Mouse (Mus musculus) layer of hippocampus, adult 8-10 months (tissue): ENCODE measurements around the gene Sec16a. TPM values are rescaled to one million over a fixed set of nuclear protein-coding genes. Genes with fewer than 3 reads are reported as not detected.

ENCODE experiments used
- DNase-seq, 2 experiments: peaks; one replicate each; pipeline ENCODE4 v3.0.0; 2022; ENCODE audit warnings: low spot score in 2 of 2
- total RNA-seq, 4 experiments: library from RNA; stranded (reverse); gene quantifications; 2 replicates each; pipeline ENCODE4 v1.2.4; 2022

Sec16a gene
- total RNA-seq = 10 to 100 TPM; 48.2 to 56.5 (median 54.5) TPM

GRCm38 (mm10) chr2:26444946-26445665 is at the start of gene Sec16a:
Gene Sec16a (minus strand): TSS chr2:26445216.
- DNase-seq = peak; percentile 99 to 100

DNA sequence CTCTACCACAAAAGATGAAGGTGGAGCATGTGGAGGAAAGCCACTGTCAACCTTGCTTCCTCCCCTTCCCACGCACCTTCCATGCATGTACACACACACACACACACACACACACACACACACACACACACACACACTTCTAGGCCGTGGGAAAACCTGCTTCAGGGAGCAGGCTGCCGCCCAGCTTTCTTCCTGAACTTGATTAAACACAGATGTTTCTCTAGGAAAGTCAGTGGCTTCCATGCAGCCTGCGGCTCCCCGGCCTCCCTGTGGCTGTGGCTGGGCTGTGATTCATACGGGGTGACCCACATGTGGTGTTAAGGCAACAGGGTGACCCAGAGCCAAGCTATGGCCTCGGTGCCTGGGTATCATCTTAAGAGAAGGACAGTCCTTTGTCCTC is 49.4 kb upstream of the Sec16a start:
- DNase-seq = no peak

DNA sequence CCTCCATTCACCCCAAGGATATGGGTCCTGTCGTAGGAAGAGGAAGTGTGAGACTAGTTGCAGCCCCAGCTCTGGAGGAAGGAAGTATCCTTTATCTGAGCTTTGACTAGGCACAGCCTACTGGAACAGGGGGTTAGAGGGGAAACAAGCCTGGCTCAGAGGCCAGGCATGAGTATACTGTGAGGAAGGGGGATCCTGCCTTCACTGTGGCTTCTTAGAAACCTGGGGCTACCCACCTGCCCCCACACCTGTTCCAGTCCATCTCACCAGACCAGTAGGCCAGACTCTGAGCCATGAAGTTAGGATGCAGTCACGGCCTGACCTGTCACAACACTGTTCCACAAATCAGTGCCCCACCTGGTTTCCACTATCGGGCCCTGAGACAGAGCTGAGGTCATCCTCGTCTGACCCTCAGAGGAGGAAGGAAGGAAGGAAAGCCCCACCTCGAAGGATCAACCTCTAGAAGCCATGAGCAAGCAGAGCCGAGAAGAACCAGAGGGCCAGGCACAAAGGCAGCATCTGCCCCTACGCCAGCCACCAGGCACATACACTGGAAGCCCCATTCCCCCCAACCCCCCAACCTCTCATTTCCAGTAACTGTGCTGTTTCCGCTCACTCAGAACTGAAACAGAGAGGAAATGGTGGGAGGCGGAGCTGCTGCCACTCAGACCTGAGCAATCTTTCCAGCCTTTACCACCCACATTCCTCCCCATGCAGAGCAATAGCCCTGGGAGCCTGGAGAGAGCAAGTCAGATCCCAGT is 48.2 kb upstream of the Sec16a start:
- no peak for DNase-seq

- DNase-seq = no peak
Observed at GRCm38 (mm10) chr2:26490760-26491301, 45.8 kb upstream of the Sec16a start.

DNA sequence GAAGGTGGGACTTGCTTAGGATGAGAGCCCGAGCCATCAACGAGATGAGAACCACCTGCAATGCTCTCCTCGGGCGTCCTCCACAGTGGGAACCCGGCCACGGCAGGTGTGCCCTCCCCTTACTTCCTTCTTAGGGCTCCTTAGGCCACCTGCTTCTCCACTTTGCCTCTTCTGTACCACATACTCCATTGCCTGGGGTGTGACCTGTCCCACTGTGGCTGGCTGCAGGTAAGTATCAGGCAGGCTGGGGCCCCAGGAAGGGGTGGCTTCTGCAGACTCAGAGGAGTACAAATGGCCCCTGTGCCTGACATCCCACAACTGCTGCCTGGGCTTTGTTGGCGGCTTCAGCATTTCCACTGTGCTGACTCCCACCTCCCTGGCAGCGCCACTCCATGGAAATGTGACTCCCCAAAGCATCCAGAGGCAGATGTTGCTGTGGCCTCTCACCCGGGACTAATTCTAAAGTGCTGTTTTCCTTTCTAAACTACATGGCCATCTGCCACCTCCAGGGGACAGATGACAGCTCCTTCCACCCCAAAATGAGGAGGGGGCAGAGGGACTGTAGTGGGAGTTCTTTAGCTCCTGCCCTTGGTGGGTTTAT is 43.6 kb upstream of the Sec16a start:
- no peak for DNase-seq

DNA sequence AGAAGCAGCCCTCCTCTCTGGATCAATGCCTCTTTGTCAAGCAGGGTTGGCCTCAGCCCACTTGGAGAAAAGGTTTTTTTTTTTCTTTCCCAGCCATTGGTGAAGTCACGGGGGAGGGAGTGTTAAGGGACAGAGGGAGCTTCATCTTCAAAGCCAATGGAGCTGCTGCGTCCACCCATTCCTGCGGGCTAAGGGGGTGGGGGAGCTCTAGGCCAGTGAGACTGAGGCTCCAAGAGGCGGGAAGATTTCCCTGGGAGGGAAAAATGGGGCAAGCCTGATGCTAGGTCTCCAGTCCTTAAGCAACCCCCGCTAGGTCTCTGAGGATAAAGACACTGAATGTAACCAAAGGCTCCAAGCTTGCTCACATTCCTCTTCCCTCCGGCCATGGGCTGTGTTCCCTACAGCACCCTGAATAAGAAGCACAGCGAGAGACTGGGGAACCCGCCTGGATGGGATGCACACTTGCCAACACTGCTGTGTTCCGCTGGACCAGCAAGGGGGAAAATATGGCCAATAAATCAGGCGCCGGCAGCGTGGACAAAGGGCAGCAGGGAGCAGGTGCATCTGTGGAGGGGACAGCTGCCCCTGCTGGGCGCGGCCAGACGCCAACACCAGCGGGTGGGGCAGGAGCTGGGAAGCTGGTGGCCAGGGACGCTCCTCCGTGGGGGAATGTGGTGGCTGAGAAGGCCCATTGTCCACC is 42.5 kb upstream of the Sec16a start:
- peak; percentile 58 to 85 for DNase-seq

GRCm38 (mm10) chr2:26486835-26487321 is 41.9 kb upstream of the Sec16a start:
- no peak for DNase-seq

- no peak for DNase-seq
Observed at GRCm38 (mm10) chr2:26486264-26486810, 41.3 kb upstream of the Sec16a start.

- peak; percentile 22 to 56 for DNase-seq
Observed at GRCm38 (mm10) chr2:26485710-26486109, 40.7 kb upstream of the Sec16a start.

DNA sequence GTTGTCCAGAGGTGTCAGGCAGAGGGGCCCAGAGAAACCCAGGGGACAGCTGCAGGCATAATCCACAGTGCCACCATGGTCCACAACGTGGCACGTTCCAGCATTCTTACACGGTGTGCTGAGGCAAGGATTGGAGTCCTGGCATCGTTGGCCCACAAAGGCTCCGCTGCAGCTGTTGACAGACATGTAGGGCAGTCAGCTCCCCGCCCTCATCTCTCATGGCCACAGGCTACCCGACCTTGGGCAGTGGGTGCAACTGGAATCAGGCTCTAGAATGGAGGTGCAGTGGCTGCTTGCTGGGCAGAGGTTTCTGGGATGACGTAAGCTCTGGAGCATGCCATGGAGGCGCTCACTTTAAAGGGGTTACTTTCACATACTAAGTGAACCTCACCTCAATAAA is 40.3 kb upstream of the Sec16a start:
- DNase-seq = no peak

GRCm38 (mm10) chr2:26484169-26484568 is 39.2 kb upstream of the Sec16a start:
- DNase-seq = no peak

- no peak for DNase-seq
Observed at GRCm38 (mm10) chr2:26483230-26483869, 38.3 kb upstream of the Sec16a start.

- no peak for DNase-seq
Observed at GRCm38 (mm10) chr2:26482824-26483223, 37.8 kb upstream of the Sec16a start.

- no peak for DNase-seq
Observed at GRCm38 (mm10) chr2:26481724-26482495, 36.9 kb upstream of the Sec16a start.

GRCm38 (mm10) chr2:26480911-26481310 is 35.9 kb upstream of the Sec16a start:
- DNase-seq = no peak

- peak in 1 of 2 experiments; percentile 24 for DNase-seq
Observed at GRCm38 (mm10) chr2:26478685-26479205, 33.7 kb upstream of the Sec16a start.

GRCm38 (mm10) chr2:26477911-26478310 is 32.9 kb upstream of the Sec16a start:
- DNase-seq = no peak

GRCm38 (mm10) chr2:26475505-26476430 is 30.8 kb upstream of the Sec16a start:
- no peak for DNase-seq
